Mouse (Mus musculus) thymus, postnatal 25 days (tissue): ENCODE results near the gene Bean1.

Experiments used
- DNase-seq: peaks from one replicate; pipeline ENCODE4 v3.0.0; 2022

The Bean1 gene

GRCm38 (mm10) chr8:104170118-104171049 is at the start of gene Bean1:
Gene Bean1, plus strand, starts transcription at chr8:104170442.
- no peak for DNase-seq

- no peak for DNase-seq
Observed at GRCm38 (mm10) chr8:104121640-104122416, 48.4 kb upstream of the Bean1 start.

GRCm38 (mm10) chr8:104123080-104123657 is 47.1 kb upstream of the Bean1 start:
- no peak for DNase-seq

- no peak for DNase-seq
Observed at GRCm38 (mm10) chr8:104124534-104124933, 45.7 kb upstream of the Bean1 start.

- peak; percentile 8 for DNase-seq
Observed at GRCm38 (mm10) chr8:104127160-104127883, 42.9 kb upstream of the Bean1 start.

GRCm38 (mm10) chr8:104130916-104131315 is 39.3 kb upstream of the Bean1 start:
- no peak for DNase-seq

GRCm38 (mm10) chr8:104131414-104131975 is 38.7 kb upstream of the Bean1 start:
- DNase-seq, result no peak

- DNase-seq, result no peak
Observed at GRCm38 (mm10) chr8:104134521-104134920, 35.7 kb upstream of the Bean1 start.

- DNase-seq, result no peak
Observed at GRCm38 (mm10) chr8:104136277-104136676, 34.0 kb upstream of the Bean1 start.

- DNase-seq, result no peak
Observed at GRCm38 (mm10) chr8:104137636-104138035, 32.6 kb upstream of the Bean1 start.

GRCm38 (mm10) chr8:104140611-104141010 is 29.6 kb upstream of the Bean1 start:
- no peak for DNase-seq

- no peak for DNase-seq
Observed at GRCm38 (mm10) chr8:104142415-104142814, 27.8 kb upstream of the Bean1 start.

GRCm38 (mm10) chr8:104143379-104143778 is 26.9 kb upstream of the Bean1 start:
- no peak for DNase-seq

- DNase-seq, result no peak
Observed at GRCm38 (mm10) chr8:104144434-104145216, 25.6 kb upstream of the Bean1 start.

- peak; percentile 77 for DNase-seq
Observed at GRCm38 (mm10) chr8:104145981-104146689, 24.1 kb upstream of the Bean1 start.

- DNase-seq, result no peak
Observed at GRCm38 (mm10) chr8:104146717-104147494, 23.3 kb upstream of the Bean1 start.

- DNase-seq, result no peak
Observed at GRCm38 (mm10) chr8:104147947-104148346, 22.3 kb upstream of the Bean1 start.

- no peak for DNase-seq
Observed at GRCm38 (mm10) chr8:104160731-104161130, 9.5 kb upstream of the Bean1 start.

GRCm38 (mm10) chr8:104169461-104169860 is 781 bp upstream of the Bean1 start:
- DNase-seq, result no peak

- DNase-seq, result no peak
Observed at GRCm38 (mm10) chr8:104171050-104171620, 893 bp downstream of the Bean1 start.
